Mouse (Mus musculus): ENCODE data around the gene Map2k6.

- TF ChIP-seq E2F4 (IDR thresholded peaks at IDR 0.05; ENCODE audit: insufficient read depth) (no peak), POLR2AphosphoS2 (IDR thresholded peaks at IDR 0.05; ENCODE audit: insufficient read length, low read depth) (no peak), POLR2A (IDR thresholded peaks at IDR 0.05; ENCODE audit: insufficient read length, low read depth) (no peak), TCF12 (IDR thresholded peaks at IDR 0.05; ENCODE audit: insufficient read depth, poor library complexity, severe bottlenecking) (no peak), MYOG (IDR thresholded peaks at IDR 0.05; ENCODE audit: control insufficient read depth in 1 of 3, insufficient read depth in 1 of 3, insufficient read length in 2 of 3, low read depth in 2 of 3) (no peak), MAX (IDR thresholded peaks at IDR 0.05; ENCODE audit: low read depth) (no peak)
Observed at GRCm38 (mm10) chr11:110448726-110449161, 49.8 kb downstream of the Map2k6 start.
